Mouse (Mus musculus): ENCODE measurements around the gene Dnajc6.

GRCm38 (mm10) chr4:101603635-101604034 is 107.2 kb downstream of the Dnajc6 start:
- TF ChIP-seq POLR2A (IDR thresholded peaks at IDR 0.05; ENCODE audit: insufficient read length, low read depth) (no peak), MAX (IDR thresholded peaks at IDR 0.05; ENCODE audit: low read depth) (no peak), MYOG (IDR thresholded peaks at IDR 0.05; ENCODE audit: control insufficient read depth in 1 of 3, insufficient read depth in 1 of 3, insufficient read length in 2 of 3, low read depth in 2 of 3) (no peak)

All from myocyte (in vitro differentiated cells).